Mouse (Mus musculus) thymus, postnatal 14 days (tissue): Measurements from ENCODE around the gene Arhgap18.

Experiments
- DNase-seq: peaks from one replicate; pipeline ENCODE4 v3.0.0; 2021

The Arhgap18 gene

GRCm38 (mm10) chr10:26832669-26833249 is 79.5 kb downstream of the Arhgap18 start:
- no peak for DNase-seq

DNA sequence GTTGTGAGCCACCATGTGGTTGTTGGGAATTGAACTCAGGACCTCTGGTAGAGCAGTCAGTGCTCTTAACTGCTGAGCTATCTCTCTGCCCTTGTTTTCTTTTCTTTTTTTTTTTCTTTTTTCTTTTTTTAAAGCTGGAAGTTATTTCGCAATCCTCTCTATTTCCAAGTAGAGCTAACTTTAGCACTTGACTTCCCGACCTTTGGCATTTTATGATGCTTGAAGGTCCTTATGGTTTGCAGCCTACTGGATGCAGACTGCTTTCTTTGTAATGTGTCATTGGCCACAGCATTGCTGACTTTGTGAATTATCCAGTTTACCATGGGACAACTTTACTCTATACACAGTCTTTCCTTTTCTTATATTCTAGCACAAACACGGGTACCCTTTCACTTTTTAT is 80.2 kb downstream of the Arhgap18 start:
- no peak for DNase-seq

DNA sequence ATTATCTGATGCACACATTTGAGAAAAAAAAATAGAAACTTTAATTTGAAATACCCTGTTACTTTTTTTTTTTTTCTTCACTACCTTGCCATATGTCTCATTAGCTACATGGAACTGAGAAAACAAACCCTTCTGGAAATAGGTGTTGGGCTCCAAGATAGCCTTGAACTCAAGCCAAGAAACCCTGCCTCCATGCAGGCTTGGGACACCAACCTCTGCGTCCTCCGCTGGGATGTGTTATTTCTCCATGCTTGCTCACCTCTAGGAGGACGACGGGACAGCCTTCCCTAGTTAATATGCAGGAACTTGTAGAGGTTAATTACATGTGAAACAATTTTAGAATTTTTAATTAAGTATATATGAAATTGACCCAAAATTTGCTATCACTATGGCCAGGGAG is 96.1 kb downstream of the Arhgap18 start:
- no peak for DNase-seq

DNA sequence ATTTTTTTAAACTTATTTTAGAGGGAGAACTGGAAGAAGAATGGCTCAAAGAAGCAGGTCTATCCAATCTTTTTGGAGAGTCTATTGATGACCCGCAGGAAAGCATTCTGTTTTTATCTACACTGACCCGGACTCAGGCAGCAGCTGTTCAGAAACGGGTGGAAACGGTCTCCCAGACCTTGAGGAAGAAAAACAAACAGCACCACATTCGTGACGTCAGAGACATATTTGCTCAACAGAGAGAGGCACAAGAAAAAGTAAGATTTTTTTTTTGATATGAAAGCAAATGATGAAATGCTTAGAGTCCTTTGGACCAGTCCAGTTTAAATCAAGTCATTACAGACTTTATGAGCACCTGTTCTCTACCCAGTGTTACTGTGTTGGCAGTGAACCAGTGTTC is 96.6 kb downstream of the Arhgap18 start:
- no peak for DNase-seq

DNA sequence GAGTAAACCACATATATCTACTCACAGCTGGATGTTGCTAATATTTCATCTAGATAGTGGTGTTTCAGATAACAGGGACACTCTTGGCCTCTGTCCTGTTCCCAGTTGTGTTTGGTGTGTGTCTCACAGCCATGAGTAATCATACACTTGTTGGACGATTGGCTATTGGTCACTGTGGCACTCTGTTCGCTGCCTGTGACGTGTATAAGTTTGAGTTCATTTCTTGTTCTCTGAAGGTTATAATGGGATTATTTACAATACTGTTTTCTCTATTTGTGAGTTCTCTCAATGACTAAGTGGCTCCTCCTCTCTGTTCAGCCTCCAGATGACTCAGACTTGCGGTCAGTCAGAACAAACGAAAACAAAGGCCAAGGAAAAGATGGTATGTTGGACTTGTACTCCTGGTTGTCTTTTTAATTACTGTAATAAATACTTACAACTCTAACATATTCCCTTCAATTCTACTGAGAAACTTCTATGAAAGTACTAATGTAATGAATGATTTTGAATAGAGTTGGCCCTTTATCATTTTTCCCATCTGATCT is 101.4 kb downstream of the Arhgap18 start:
- DNase-seq, result no peak

- no peak for DNase-seq
Measured at GRCm38 (mm10) chr10:26855851-26856535, 102.8 kb downstream of the Arhgap18 start.

GRCm38 (mm10) chr10:26857583-26857982 is 104.4 kb downstream of the Arhgap18 start:
- no peak for DNase-seq

- DNase-seq, result no peak
Measured at GRCm38 (mm10) chr10:26858537-26858936, 105.3 kb downstream of the Arhgap18 start.

GRCm38 (mm10) chr10:26861231-26861630 is 108.0 kb downstream of the Arhgap18 start:
- no peak for DNase-seq

- DNase-seq, result no peak
Measured at GRCm38 (mm10) chr10:26862207-26862606, 109.0 kb downstream of the Arhgap18 start.

GRCm38 (mm10) chr10:26863982-26864381 is 110.8 kb downstream of the Arhgap18 start:
- DNase-seq, result no peak

DNA sequence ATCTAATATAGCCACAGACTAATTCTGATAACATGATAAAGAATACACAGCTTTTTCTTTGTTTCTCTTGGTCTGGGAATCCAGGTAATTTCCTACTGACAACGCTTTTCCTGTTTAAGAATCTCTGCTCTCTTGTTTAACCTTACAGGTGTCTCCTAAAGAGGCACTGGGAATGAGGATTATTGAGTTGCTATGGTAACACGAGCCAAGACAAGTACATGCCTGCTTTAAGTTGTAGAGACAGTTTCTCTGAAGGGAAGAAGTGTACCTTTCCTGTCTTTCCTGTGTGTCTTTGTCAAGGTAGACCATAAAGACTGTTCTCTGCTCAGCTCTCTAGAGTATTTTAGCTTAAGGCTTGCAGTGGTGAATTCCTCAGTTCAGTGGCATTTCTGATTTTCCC is 117.6 kb downstream of the Arhgap18 start:
- no peak for DNase-seq

- DNase-seq, result no peak
Measured at GRCm38 (mm10) chr10:26877309-26877708, 124.1 kb downstream of the Arhgap18 start.

GRCm38 (mm10) chr10:26878924-26879600 is 125.8 kb downstream of the Arhgap18 start:
- DNase-seq, result no peak

DNA sequence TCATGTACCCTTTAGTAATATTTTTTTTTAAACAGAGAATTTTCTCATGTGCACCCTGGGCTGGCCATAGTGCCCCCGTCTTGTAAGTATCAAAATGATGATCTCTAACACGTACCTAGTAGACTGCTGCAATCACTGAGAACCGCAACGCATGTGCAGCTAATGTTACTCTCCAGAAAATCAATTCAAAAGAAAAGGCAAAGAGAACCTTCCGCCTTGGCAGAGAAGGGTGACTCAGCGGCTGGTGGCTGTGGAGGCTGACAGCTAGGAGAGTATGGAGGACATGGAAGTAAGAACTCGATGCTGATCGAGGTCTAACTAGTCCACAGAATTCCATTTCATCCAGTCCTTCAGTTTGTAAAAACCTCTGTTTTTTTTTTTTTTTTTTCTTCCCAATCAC is 131.7 kb downstream of the Arhgap18 start:
- no peak for DNase-seq

DNA sequence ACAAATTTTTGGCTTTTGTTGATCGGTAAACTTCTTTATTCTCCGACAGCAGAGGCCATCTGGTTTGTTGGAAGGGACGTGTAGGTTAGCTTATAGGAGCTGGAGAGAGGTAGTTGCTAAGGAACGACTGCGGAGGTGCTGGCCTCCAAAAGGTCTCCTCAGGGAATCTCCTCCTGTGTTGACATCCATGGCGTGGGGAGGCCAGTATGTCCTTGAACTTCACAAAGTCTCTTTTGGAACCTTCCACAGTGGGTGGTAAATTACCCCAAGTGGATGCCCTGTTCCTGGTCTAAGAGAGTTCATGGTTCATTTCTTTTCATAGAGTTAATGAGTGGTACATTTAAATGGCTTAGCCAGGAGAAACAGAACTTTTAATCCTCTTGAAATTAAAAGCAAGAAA is 136.0 kb downstream of the Arhgap18 start:
- no peak for DNase-seq

DNA sequence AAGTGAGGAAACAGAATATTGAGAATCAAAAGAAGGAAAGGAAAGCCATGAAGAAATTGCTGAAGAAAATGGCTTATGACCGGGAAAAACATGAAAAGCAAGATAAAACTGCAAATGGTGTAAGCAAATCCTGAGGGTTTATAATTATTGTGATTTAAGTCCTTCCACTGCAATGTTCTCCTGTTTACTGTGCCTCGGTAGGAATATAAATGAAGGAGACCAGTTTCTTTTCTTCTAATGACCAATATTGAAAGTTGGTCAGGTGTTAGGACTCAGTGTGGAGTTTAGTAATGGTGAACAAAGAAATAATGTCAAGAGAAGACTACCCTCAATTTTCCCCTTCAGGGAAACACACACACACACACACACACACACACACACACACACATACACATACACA is 136.5 kb downstream of the Arhgap18 start:
- no peak for DNase-seq

GRCm38 (mm10) chr10:26890269-26890955 is 137.2 kb downstream of the Arhgap18 start:
- peak; percentile 73 for DNase-seq

DNA sequence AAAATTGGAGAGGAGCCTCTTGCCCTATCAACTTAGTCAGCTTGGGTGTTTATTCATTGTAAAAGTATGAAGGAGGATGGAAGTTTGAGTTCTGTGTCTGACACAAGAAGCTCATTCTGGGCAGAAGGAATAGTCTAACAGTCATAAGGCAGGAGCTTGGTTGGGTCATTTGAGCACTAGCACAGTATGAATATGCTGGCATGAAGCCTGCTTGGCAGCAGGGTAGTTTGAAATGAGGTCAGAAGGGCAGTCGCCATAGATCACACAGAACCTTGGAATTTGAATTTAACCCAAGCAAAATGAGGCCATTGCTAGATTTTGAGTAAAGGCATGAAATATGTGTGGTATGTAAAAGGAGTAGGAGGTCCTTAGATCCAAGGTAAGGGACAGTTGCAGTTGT is 139.9 kb downstream of the Arhgap18 start:
- no peak for DNase-seq

GRCm38 (mm10) chr10:26895726-26896125 is 142.5 kb downstream of the Arhgap18 start:
- DNase-seq, result no peak

DNA sequence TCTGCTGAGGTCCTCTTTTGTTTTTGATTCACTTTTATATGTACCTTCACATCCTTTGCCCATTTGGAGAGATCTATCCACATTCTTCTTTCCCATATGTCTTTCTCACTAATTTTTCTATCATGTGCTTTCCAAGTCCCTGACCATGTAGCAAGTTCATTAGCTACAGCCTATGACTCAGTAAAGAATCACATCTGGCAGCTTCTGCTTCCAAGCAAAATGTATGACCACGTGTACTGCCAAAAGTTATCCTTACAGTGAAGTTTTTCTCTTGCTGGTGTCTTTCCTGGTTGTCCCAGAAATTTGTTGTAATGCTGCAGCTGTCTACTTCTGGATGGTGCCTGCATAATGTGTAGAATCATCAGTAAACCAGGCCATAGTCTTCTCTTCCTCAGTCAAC is 147.2 kb downstream of the Arhgap18 start:
- DNase-seq, result no peak

DNA sequence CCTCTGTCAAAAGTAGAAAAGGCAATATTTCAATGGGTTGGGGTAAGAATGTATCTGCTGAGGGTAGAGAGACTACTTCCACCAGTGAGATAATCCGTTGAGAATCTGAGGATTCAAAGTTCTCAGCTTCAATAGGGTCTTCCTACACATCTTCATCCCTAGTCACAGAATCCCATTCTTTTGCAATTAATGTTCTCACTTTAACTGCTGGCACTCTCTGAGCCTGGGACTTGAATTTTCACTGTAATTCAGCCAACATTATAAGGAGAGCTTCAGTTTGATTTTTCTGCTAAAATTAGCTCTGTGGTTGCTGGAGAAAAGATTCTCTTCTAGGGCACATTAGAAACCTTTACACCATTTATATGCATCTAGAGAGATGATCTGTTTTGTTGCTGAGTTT is 150.6 kb downstream of the Arhgap18 start:
- no peak for DNase-seq

- DNase-seq, result no peak
Measured at GRCm38 (mm10) chr10:26911176-26911575, 158.0 kb downstream of the Arhgap18 start.
